Mouse (Mus musculus): ENCODE data around the gene Slc7a15. TPM values are rescaled to one million over a fixed set of nuclear protein-coding genes. Genes with fewer than 3 reads are reported as not detected.

The Slc7a15 gene
- polyA plus RNA-seq, 1 experiment from 2014 or later = not detected

GRCm38 (mm10) chr12:8509693-8510092 is 89.2 kb downstream of the Slc7a15 start:
- H3K9me3 ChIP-seq (ENCODE audit: control insufficient read depth, low read depth, low read length) = no peaks in the 10 kb centered on the region
- ATAC-seq (ENCODE audit: insufficient number of reproducible peaks, insufficient read depth, low FRiP score, low read depth) = no peak
- no peaks in the 10 kb centered on the region for H3K36me3 ChIP-seq (ENCODE audit: control insufficient read depth, insufficient read depth, low read length)
- H3K4me1 ChIP-seq (ENCODE audit: control insufficient read depth, insufficient read depth, low read length) = 0 out of 2 replicates have a peak, but pooled peaks cover 4% of the 10 kb centered on the region
- 59% methylated on average over 5 of the region's 5 CpGs for WGBS
- H3K4me2 ChIP-seq (replicated peaks; ENCODE audit: low read depth, low read length) = no peak overlapping the region
- H3K27ac ChIP-seq (ENCODE audit: low read length) = no peak overlapping the region
- H3K27me3 ChIP-seq (ENCODE audit: control insufficient read depth, insufficient read depth, low read length) = no peaks in the 10 kb centered on the region
- H3K9ac ChIP-seq (replicated peaks; ENCODE audit: low read depth, low read length) = no peak overlapping the region
- H3K4me3 ChIP-seq (ENCODE audit: low read depth, low read length) = no peak overlapping the region

- H3K27ac ChIP-seq (ENCODE audit: low read length) = no peak overlapping the region
- H3K9me3 ChIP-seq (ENCODE audit: control insufficient read depth, low read depth, low read length) = no peaks in the 10 kb centered on the region
- H3K4me1 ChIP-seq (ENCODE audit: control insufficient read depth, insufficient read depth, low read length) = 0 out of 2 replicates have a peak, but pooled peaks cover 4% of the 10 kb centered on the region
- ATAC-seq (ENCODE audit: insufficient number of reproducible peaks, insufficient read depth, low FRiP score, low read depth) = no peak
- 66% methylated on average over 9 of the region's 9 CpGs for WGBS
- H3K4me3 ChIP-seq (ENCODE audit: low read depth, low read length) = no peak overlapping the region
- H3K36me3 ChIP-seq (ENCODE audit: control insufficient read depth, insufficient read depth, low read length) = no peaks in the 10 kb centered on the region
- no peak overlapping the region for H3K9ac ChIP-seq (replicated peaks; ENCODE audit: low read depth, low read length)
- H3K27me3 ChIP-seq (ENCODE audit: control insufficient read depth, insufficient read depth, low read length) = no peaks in the 10 kb centered on the region
- no peak overlapping the region for H3K4me2 ChIP-seq (replicated peaks; ENCODE audit: low read depth, low read length)
Observed at GRCm38 (mm10) chr12:8506954-8507707, 91.7 kb downstream of the Slc7a15 start.

- Histone ChIP-seq H3K4me3 (ENCODE audit: low read depth, low read length) (no peak overlapping the region), H3K27me3 (ENCODE audit: control insufficient read depth, insufficient read depth, low read length) (no peaks in the 10 kb centered on the region)
- WGBS = 80% methylated on average over 6 of the region's 6 CpGs
Observed at GRCm38 (mm10) chr12:8504131-8504530, 94.7 kb downstream of the Slc7a15 start.

DNA sequence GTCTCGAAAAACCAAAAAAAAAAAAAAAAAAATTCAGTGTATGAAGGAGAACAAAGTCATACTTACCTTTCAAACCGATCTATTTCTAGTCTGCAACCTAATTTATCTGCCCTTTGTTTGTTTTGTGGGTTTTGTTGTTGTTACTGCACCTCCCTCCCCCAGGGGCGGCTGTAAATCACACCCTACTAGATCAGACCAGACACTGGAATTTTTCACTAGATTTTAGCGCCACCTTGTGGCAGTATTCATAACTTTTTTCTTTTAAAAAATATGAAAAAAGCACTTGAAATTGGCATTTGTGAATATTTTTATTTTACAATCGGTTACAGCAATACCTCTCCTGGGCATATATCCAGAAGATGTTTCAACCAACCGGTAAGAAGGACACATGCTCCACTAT is 96.3 kb downstream of the Slc7a15 start:
- 13% methylated on average over 6 of the region's 6 CpGs for WGBS
- Histone ChIP-seq H3K36me3 (ENCODE audit: control insufficient read depth, insufficient read depth, low read length) (no peaks in the 10 kb centered on the region), H3K27ac (ENCODE audit: low read length) (no peak overlapping the region)

More at GRCm38 (mm10) chr12:8504131-8504530, 94.7 kb downstream of the Slc7a15 start:
- no peak for ATAC-seq (ENCODE audit: insufficient number of reproducible peaks, insufficient read depth, low FRiP score, low read depth)
- H3K4me1 ChIP-seq (ENCODE audit: control insufficient read depth, insufficient read depth, low read length) = peaks cover 10% of the 10 kb centered on the region
- H3K9ac ChIP-seq (replicated peaks; ENCODE audit: low read depth, low read length) = no peak overlapping the region
- H3K4me2 ChIP-seq (replicated peaks; ENCODE audit: low read depth, low read length) = no peak overlapping the region
- H3K36me3 ChIP-seq (ENCODE audit: control insufficient read depth, insufficient read depth, low read length) = no peaks in the 10 kb centered on the region
- no peak overlapping the region for H3K27ac ChIP-seq (ENCODE audit: low read length)
- H3K9me3 ChIP-seq (ENCODE audit: control insufficient read depth, low read depth, low read length) = no peaks in the 10 kb centered on the region

GRCm38 (mm10) chr12:8501571-8502305 is 97.1 kb downstream of the Slc7a15 start:
- no peak for ATAC-seq (ENCODE audit: insufficient number of reproducible peaks, insufficient read depth, low FRiP score, low read depth)
- no peak overlapping the region for H3K9ac ChIP-seq (replicated peaks; ENCODE audit: low read depth, low read length)
- WGBS = 73% methylated on average over 14 of the region's 14 CpGs
- no peak overlapping the region for H3K27ac ChIP-seq (ENCODE audit: low read length)
- H3K4me1 ChIP-seq (ENCODE audit: control insufficient read depth, insufficient read depth, low read length) = peaks cover 23% of the 10 kb centered on the region
- no peak overlapping the region for H3K4me2 ChIP-seq (replicated peaks; ENCODE audit: low read depth, low read length)
- H3K4me3 ChIP-seq (ENCODE audit: low read depth, low read length) = no peak overlapping the region
- no peaks in the 10 kb centered on the region for H3K9me3 ChIP-seq (ENCODE audit: control insufficient read depth, low read depth, low read length)
- no peaks in the 10 kb centered on the region for H3K27me3 ChIP-seq (ENCODE audit: control insufficient read depth, insufficient read depth, low read length)
- H3K36me3 ChIP-seq (ENCODE audit: control insufficient read depth, insufficient read depth, low read length) = no peaks in the 10 kb centered on the region

More for the DNA sequence above, 96.3 kb downstream of the Slc7a15 start:
- Histone ChIP-seq H3K9ac (replicated peaks; ENCODE audit: low read depth, low read length) (no peak overlapping the region), H3K4me2 (replicated peaks; ENCODE audit: low read depth, low read length) (no peak overlapping the region), H3K9me3 (ENCODE audit: control insufficient read depth, low read depth, low read length) (no peaks in the 10 kb centered on the region), H3K27me3 (ENCODE audit: control insufficient read depth, insufficient read depth, low read length) (no peaks in the 10 kb centered on the region), H3K4me3 (ENCODE audit: low read depth, low read length) (no peak overlapping the region), H3K4me1 (ENCODE audit: control insufficient read depth, insufficient read depth, low read length) (peaks cover 16% of the 10 kb centered on the region)
- ATAC-seq (ENCODE audit: insufficient number of reproducible peaks, insufficient read depth, low FRiP score, low read depth) = no peak

DNA sequence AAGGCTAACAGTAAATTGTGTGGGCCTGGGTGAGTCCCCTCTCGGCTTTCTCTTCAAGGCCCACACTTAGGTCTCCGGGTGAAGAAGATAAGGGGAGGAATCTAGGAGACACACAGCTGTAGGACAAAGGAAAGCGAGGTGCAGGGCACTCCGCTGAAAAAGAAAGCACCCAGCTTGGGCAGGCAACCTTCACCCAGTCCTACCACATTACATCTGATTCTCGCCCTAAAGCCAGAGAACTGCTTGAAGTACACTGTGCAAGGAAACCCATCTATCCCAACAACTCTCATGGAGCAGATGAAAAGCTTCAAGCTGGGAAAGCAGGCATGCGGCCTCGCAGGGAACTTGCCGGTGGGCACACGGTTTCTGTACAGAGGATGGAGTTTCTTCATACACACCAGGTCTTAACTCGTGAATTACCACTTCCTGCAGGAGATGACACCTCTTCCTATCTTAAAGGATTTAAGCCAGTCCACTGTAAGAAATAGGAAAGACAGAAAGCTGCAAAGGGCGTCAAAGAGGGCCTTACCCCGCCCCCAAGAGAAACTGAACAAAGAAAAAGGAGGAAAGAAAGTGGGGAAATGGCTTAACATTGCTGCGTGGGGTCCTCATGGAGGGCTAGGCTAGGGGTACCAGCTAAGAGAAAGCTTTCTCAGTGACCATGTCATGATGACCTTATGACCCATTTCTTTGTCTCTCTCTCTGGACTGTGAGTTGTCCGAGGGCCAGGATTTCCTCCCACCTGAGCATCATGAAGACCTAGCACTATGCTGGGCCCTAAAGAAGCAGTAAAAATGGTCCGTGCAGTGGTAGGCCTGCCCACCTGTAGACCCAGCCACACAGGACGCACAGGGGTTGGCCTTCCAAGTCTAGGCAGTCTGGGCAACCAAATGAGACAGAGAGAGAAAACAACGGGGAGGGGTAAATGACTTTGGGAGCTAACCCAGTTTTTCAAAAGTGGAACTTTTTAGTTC is 98.0 kb downstream of the Slc7a15 start:
- H3K27ac ChIP-seq (ENCODE audit: low read length) = peak overlapping the region; percentile 88
- 49% methylated on average over 17 of the region's 17 CpGs for WGBS
- H3K36me3 ChIP-seq (ENCODE audit: control insufficient read depth, insufficient read depth, low read length) = no peaks in the 10 kb centered on the region
- H3K4me3 ChIP-seq (ENCODE audit: low read depth, low read length) = peak overlapping the region; percentile 78
- H3K9me3 ChIP-seq (ENCODE audit: control insufficient read depth, low read depth, low read length) = no peaks in the 10 kb centered on the region
- peak overlapping the region; percentile 39; the same call in 1 of the 2 replicates for H3K9ac ChIP-seq (replicated peaks; ENCODE audit: low read depth, low read length)
- no peaks in the 10 kb centered on the region for H3K27me3 ChIP-seq (ENCODE audit: control insufficient read depth, insufficient read depth, low read length)
- peaks cover 31% of the 10 kb centered on the region for H3K4me1 ChIP-seq (ENCODE audit: control insufficient read depth, insufficient read depth, low read length)
- ATAC-seq (ENCODE audit: insufficient number of reproducible peaks, insufficient read depth, low FRiP score, low read depth) = no peak
- peak overlapping the region; percentile 82 for H3K4me2 ChIP-seq (replicated peaks; ENCODE audit: low read depth, low read length)

GRCm38 (mm10) chr12:8499871-8500596 is 98.8 kb downstream of the Slc7a15 start, which contains the start of gene Rhob:
Gene Rhob (minus strand): TSS chr12:8500009.
- Histone ChIP-seq H3K9me3 (ENCODE audit: control insufficient read depth, low read depth, low read length) (no peaks in the 10 kb centered on the region), H3K27ac (ENCODE audit: low read length) (peak within 1 kb of the TSS; percentile 99), H3K27me3 (ENCODE audit: control insufficient read depth, insufficient read depth, low read length) (no peaks in the 10 kb centered on the region), H3K9ac (replicated peaks; ENCODE audit: low read depth, low read length) (peak within 1 kb of the TSS; percentile 89), H3K4me2 (replicated peaks; ENCODE audit: low read depth, low read length) (peak within 1 kb of the TSS; percentile 82), H3K36me3 (ENCODE audit: control insufficient read depth, insufficient read depth, low read length) (no peaks in the 10 kb centered on the region), H3K4me1 (ENCODE audit: control insufficient read depth, insufficient read depth, low read length) (peaks cover 35% of the 10 kb centered on the region), H3K4me3 (ENCODE audit: low read depth, low read length) (peak within 1 kb of the TSS; percentile 78)
- ATAC-seq (ENCODE audit: insufficient number of reproducible peaks, insufficient read depth, low FRiP score, low read depth) = peak; percentile 97
- WGBS = under 1% methylated on average over 56 of the region's 56 CpGs
